Mouse (Mus musculus) embryonic facial prominence, embryonic 12.5 days (tissue): ENCODE data around the gene Wdr4. TPM values are rescaled to one million over a fixed set of nuclear protein-coding genes. Genes with fewer than 3 reads are reported as not detected.

ENCODE experiments used
- ATAC-seq: fragments of 200-750 bp; cut with Nextera tagmentation; 2 replicates; pipeline ENCODE4 v1.8.0; 2017; ENCODE audit not compliant: insufficient number of reproducible peaks, insufficient read depth, low FRiP score, low TSS enrichment
- H3K27ac ChIP-seq: fragments of 300-500 bp; sonication (generic); 2 replicates; pipeline ENCODE4 v1.5.1; 2016; ENCODE audit warnings: mild to moderate bottlenecking
- H3K27me3 ChIP-seq: fragments of 300-500 bp; sonication (generic); 2 replicates; pipeline ENCODE4 v1.6.1; 2016; ENCODE audit warnings: mild to moderate bottlenecking, moderate library complexity
- H3K36me3 ChIP-seq: fragments of 300-500 bp; sonication (generic); 2 replicates; pipeline ENCODE4 v1.6.1; 2016; ENCODE audit warnings: mild to moderate bottlenecking
- H3K4me1 ChIP-seq: fragments of 300-500 bp; sonication (generic); 2 replicates; pipeline ENCODE4 v1.6.1; 2016
- H3K4me2 ChIP-seq: fragments of 300-500 bp; sonication (generic); replicated peaks from 2 replicates; pipeline ENCODE4 v1.6.1; 2016; ENCODE audit warnings: mild to moderate bottlenecking, moderate library complexity
- H3K4me3 ChIP-seq: fragments of 300-500 bp; sonication (generic); 2 replicates; pipeline ENCODE4 v1.5.1; 2016; ENCODE audit warnings: mild to moderate bottlenecking
- H3K9ac ChIP-seq: fragments of 300-500 bp; sonication (generic); 2 replicates; pipeline ENCODE4 v1.6.1; 2016; ENCODE audit warnings: mild to moderate bottlenecking, moderate library complexity
- H3K9me3 ChIP-seq: fragments of 300-500 bp; sonication (generic); 2 replicates; pipeline ENCODE4 v1.6.1; 2016; ENCODE audit warnings: mild to moderate bottlenecking, moderate library complexity
- WGBS: fragments of 180-500 bp; shearing (Covaris S2); methylation state at CpG from one replicate; pipeline ENCODE4 v1.1.7; 2016; 5-methylcytosine and 5-hydroxymethylcytosine counted together
- polyA plus RNA-seq: library from polyadenylated mRNA; unstranded; fragments of >200 nt; fragmentation: Nextera tagmentation; extraction: Ambion mirVana; gene quantifications from 2 replicates; pipeline ENCODE4 v1.2.1, GENCODE M21; 2016

Gene Wdr4
- polyA plus RNA-seq, 1 experiment from 2014 or later: 39.8 TPM

DNA sequence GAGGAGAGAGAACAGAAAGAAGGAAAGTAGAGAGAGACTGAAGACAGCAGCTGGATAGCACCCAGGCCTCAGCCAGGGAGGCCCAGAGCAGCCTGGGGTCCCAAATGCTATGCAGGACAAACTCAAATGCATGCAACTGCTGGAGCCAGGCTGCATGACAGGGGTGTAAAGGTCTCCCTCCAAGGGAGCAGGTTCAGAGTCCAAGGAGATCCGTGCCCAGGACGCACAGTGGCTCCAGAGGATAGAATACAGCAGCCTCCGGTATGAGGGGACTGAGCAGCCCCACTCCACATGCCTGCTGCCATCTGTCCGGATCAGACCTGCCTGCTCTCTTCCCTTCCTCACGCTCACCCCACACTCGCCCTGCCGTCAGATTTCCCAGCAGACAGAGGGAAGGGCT is 13.5 kb downstream of the Wdr4 start:
- peaks cover 74% of the 10 kb centered on the region for H3K36me3 ChIP-seq
- 86% methylated on average over 7 of the region's 7 CpGs for WGBS

DNA sequence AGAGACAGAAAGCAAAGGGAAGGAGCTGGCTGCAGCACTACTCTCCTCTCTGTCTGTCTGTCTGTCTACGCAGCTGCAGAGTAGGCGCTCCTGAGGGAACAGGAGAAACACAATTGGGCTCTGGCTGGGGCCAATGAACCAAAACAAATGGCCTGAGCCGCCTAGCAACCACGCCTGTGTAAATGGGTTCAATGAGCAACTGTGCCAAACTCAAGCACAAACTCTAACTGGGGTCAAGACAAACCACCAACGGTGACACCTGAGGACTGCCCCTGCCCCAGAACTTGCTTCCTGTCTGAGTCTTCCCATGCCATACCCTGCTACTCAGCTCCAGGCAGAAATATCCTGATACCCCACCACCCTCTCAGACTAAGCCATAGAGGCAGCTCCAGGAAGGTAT is 14.8 kb downstream of the Wdr4 start:
- H3K9me3 ChIP-seq: no peaks in the 10 kb centered on the region
- no peak overlapping the region for H3K4me3 ChIP-seq
- H3K27me3 ChIP-seq: no peaks in the 10 kb centered on the region
- H3K27ac ChIP-seq: no peak overlapping the region
- no peak overlapping the region for H3K4me2 ChIP-seq
- no peak for ATAC-seq
- H3K4me1 ChIP-seq: no peaks in the 10 kb centered on the region
- 79% methylated on average over 5 of the region's 5 CpGs for WGBS
- H3K36me3 ChIP-seq: peaks cover 87% of the 10 kb centered on the region
- no peak overlapping the region for H3K9ac ChIP-seq

More for the DNA sequence above, 13.5 kb downstream of the Wdr4 start:
- H3K4me1 ChIP-seq: peaks cover 3% of the 10 kb centered on the region
- no peak overlapping the region for H3K27ac ChIP-seq
- H3K9me3 ChIP-seq: no peaks in the 10 kb centered on the region
- no peak for ATAC-seq
- no peak overlapping the region for H3K9ac ChIP-seq
- no peak overlapping the region for H3K4me3 ChIP-seq
- no peak overlapping the region for H3K4me2 ChIP-seq
- H3K27me3 ChIP-seq: no peaks in the 10 kb centered on the region

- ATAC-seq: no peak
- Histone ChIP-seq H3K4me2 (no peak overlapping the region), H3K27ac (no peak overlapping the region), H3K9ac (no peak overlapping the region), H3K4me1 (no peaks in the 10 kb centered on the region), H3K4me3 (no peak overlapping the region), H3K27me3 (no peaks in the 10 kb centered on the region), H3K9me3 (no peaks in the 10 kb centered on the region), H3K36me3 (peaks cover 90% of the 10 kb centered on the region)
- 92% methylated on average over 2 of the region's 2 CpGs for WGBS
Observed at GRCm38 (mm10) chr17:31503936-31504335, 15.8 kb downstream of the Wdr4 start.

DNA sequence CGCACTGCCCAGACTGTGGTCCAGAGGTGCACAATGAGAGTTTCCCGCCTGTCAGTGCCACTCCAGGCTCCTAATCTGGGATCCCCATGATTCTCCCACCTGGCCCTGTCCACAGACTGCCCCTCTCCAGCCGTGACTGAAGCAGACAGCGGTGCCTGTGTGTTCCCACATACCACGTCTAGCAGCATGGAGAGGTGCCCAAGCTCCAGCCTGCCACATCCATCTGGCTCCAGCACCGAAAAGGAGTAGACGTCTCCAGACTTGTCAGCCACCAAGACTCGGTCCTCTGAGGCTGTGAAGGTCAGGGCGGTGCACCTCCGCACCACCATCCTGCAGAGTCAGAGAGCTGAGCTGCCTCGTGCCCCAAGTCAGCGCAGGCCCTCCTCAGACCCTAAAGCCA is 16.4 kb downstream of the Wdr4 start:
- WGBS: 94% methylated on average over 12 of the region's 12 CpGs
- H3K4me1 ChIP-seq: no peaks in the 10 kb centered on the region
- no peak overlapping the region for H3K27ac ChIP-seq
- no peak overlapping the region for H3K9ac ChIP-seq
- ATAC-seq: no peak
- no peaks in the 10 kb centered on the region for H3K27me3 ChIP-seq
- H3K36me3 ChIP-seq: peaks cover 91% of the 10 kb centered on the region
- H3K9me3 ChIP-seq: no peaks in the 10 kb centered on the region
- no peak overlapping the region for H3K4me3 ChIP-seq
- no peak overlapping the region for H3K4me2 ChIP-seq

DNA sequence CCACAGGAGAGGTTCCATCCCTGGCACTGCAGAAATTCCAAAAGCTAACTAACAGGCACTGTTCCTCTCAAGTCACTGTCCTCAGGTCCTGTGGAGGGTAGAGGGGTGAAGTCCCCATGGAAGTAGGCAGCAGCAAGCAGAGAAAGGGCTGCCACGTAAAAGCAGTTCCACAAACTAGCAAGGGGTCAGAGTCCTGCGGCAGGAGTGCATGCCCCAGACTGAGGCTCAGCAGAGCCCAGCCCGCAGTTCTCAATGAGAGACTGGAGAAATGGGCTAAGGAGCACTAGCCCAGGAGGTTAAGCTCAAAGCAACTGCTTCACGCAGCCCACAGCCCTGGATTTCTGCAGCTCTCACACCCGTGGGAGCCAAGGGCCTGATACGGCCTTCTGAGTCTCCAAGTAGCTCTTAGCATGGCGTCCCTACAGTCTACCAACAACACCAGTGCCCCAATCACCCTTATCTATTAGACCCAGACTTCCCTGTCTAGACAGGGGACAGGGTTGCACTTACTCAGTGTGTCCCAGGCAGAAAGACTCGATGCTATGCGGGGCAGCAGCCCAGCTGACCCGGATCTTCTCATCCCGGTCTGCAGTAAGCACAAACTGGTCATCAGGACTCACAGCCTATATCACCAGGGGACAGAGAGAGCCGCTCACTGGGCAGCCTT is 17.4 kb downstream of the Wdr4 start:
- Histone ChIP-seq H3K9me3 (no peaks in the 10 kb centered on the region), H3K4me1 (no peaks in the 10 kb centered on the region), H3K27me3 (no peaks in the 10 kb centered on the region), H3K36me3 (peaks cover 92% of the 10 kb centered on the region), H3K27ac (no peak overlapping the region), H3K4me3 (no peak overlapping the region), H3K4me2 (no peak overlapping the region), H3K9ac (no peak overlapping the region)
- ATAC-seq: no peak
- 91% methylated on average over 12 of the region's 12 CpGs for WGBS

GRCm38 (mm10) chr17:31500908-31501307 is 18.9 kb downstream of the Wdr4 start:
- no peak overlapping the region for H3K4me3 ChIP-seq
- no peak for ATAC-seq
- H3K27me3 ChIP-seq: no peaks in the 10 kb centered on the region
- H3K27ac ChIP-seq: no peak overlapping the region
- H3K9me3 ChIP-seq: no peaks in the 10 kb centered on the region
- H3K9ac ChIP-seq: no peak overlapping the region
- WGBS: 85% methylated on average over 3 of the region's 3 CpGs
- H3K36me3 ChIP-seq: peaks cover 94% of the 10 kb centered on the region
- H3K4me2 ChIP-seq: no peak overlapping the region
- no peaks in the 10 kb centered on the region for H3K4me1 ChIP-seq

DNA sequence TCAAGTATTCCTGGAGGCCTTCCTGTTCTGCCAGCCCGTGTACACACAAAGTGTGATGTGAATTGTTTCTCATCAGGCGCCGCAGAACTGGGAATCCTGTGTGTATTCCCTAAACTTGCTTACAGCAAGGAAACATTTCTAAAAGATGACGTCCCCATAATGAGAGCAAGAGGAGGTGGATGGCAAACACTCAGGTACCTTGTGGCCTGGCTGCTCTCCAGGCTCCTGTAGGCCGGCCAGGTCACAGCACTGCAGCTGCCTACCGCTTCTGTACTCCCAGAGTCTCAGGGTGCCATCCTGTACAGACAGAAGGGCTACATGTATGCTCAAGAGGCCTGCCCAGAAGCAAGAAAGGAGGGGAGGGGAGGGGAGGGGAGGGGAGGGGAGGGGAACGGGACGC is 19.4 kb downstream of the Wdr4 start:
- Histone ChIP-seq H3K9me3 (no peaks in the 10 kb centered on the region), H3K4me2 (no peak overlapping the region), H3K27me3 (no peaks in the 10 kb centered on the region), H3K4me1 (no peaks in the 10 kb centered on the region), H3K9ac (no peak overlapping the region), H3K27ac (no peak overlapping the region), H3K4me3 (no peak overlapping the region), H3K36me3 (peaks cover 94% of the 10 kb centered on the region)
- ATAC-seq: no peak
- 90% methylated on average over 7 of the region's 8 CpGs for WGBS

DNA sequence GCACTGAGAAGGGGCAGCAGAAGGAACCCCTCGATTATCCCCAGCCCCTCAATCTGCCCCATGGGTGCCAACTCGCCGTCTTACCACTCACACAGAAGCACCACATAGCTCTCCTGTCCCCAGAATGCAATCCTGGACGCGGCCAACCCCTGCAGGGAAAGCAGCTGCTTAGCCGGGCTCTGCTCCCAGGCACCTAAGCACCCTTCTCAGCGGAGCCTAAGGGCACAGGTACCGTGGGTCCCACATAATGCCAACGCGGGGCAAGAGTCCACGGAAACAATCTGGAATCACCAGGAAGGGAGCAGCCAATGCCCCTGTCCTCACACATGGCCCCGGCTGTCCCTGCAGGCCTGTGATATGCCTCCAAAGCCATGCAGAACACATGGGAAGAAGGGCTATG is 20.1 kb downstream of the Wdr4 start:
- no peaks in the 10 kb centered on the region for H3K4me1 ChIP-seq
- H3K27ac ChIP-seq: no peak overlapping the region
- 97% methylated on average over 12 of the region's 12 CpGs for WGBS
- H3K27me3 ChIP-seq: no peaks in the 10 kb centered on the region
- no peak overlapping the region for H3K9ac ChIP-seq
- no peak overlapping the region for H3K4me2 ChIP-seq
- H3K36me3 ChIP-seq: peaks cover 92% of the 10 kb centered on the region
- no peak for ATAC-seq
- no peaks in the 10 kb centered on the region for H3K9me3 ChIP-seq
- no peak overlapping the region for H3K4me3 ChIP-seq

- Histone ChIP-seq H3K36me3 (peaks cover 76% of the 10 kb centered on the region), H3K4me1 (no peaks in the 10 kb centered on the region), H3K27me3 (no peaks in the 10 kb centered on the region), H3K4me3 (no peak overlapping the region), H3K4me2 (no peak overlapping the region), H3K9ac (no peak overlapping the region), H3K9me3 (no peaks in the 10 kb centered on the region), H3K27ac (no peak overlapping the region)
- no peak for ATAC-seq
- 82% methylated on average over 6 of the region's 6 CpGs for WGBS
Observed at GRCm38 (mm10) chr17:31497726-31498125, 22.1 kb downstream of the Wdr4 start.

DNA sequence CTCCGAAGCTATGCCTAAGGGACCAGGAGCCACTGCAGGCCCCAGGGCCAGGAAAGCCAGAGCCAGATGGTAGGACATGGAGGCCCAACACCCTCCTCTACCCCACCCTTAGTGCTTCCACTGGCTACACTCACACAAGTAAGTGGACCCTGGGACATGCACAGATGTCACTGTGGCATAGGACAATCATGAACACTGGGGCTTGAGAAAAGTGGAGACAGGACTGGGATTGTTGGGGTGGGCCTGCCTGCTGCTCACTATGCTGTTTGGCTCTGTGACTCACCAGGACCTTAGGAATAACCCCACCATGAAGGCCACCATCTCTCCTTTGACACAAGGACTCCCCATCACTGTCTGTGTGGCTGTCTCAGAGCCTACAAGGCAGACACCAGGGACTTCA is 24.8 kb downstream of the Wdr4 start:
- Histone ChIP-seq H3K4me1 (no peaks in the 10 kb centered on the region), H3K9ac (no peak overlapping the region), H3K4me3 (no peak overlapping the region), H3K27ac (no peak overlapping the region), H3K4me2 (no peak overlapping the region), H3K9me3 (no peaks in the 10 kb centered on the region), H3K36me3 (peaks cover 49% of the 10 kb centered on the region), H3K27me3 (no peaks in the 10 kb centered on the region)
- ATAC-seq: no peak
- WGBS: 86% methylated on average over 1 of the region's 1 CpGs

DNA sequence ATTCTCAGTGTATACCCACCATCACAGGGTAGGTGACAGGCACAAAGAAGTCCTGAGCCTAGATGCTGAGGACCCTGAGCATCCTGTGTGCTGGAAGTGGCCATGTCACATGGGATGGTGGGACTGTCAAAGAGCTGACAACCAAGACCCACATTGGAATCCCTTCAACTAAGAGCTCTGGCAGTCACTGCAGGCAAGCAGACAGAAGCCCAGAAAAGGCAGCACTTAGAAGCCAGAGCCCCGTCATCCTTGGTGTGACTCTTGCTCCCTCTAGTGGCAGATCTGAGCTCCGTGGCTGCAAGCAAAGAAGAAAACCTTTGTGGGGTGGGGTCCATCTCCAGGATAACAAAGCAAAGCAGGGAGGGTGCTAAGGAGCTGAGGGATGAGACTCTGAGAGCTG is 27.4 kb downstream of the Wdr4 start:
- Histone ChIP-seq H3K4me1 (no peaks in the 10 kb centered on the region), H3K4me2 (no peak overlapping the region), H3K27ac (no peak overlapping the region), H3K9ac (no peak overlapping the region), H3K9me3 (no peaks in the 10 kb centered on the region), H3K4me3 (no peak overlapping the region), H3K36me3 (peaks cover 23% of the 10 kb centered on the region), H3K27me3 (no peaks in the 10 kb centered on the region)
- no peak for ATAC-seq
- WGBS: 0% methylated on average over 2 of the region's 2 CpGs

- H3K4me2 ChIP-seq: no peak overlapping the region
- no peak overlapping the region for H3K9ac ChIP-seq
- peaks cover 15% of the 10 kb centered on the region for H3K36me3 ChIP-seq
- no peaks in the 10 kb centered on the region for H3K4me1 ChIP-seq
- H3K4me3 ChIP-seq: no peak overlapping the region
- no peaks in the 10 kb centered on the region for H3K27me3 ChIP-seq
- no peaks in the 10 kb centered on the region for H3K9me3 ChIP-seq
- no peak overlapping the region for H3K27ac ChIP-seq
- no peak for ATAC-seq
Observed at GRCm38 (mm10) chr17:31491355-31491754, 28.4 kb downstream of the Wdr4 start.
